Mouse (Mus musculus) heart, embryonic 14.5 days (tissue): ENCODE results near the gene Ipo7. TPM values are rescaled to one million over a fixed set of nuclear protein-coding genes. Genes with fewer than 3 reads are reported as not detected.
"Not testable (repeated sequence)": the region's sequence is repeated elsewhere in the genome, so short reads cannot be mapped to it uniquely, and the experiment has no call there.

Source experiments
- ATAC-seq: fragments of 200-750 bp; cut with Nextera tagmentation; 2 replicates; pipeline ENCODE4 v1.8.0; 2017; ENCODE audit warnings: low read depth, moderate TSS enrichment; ENCODE audit not compliant: insufficient number of reproducible peaks, insufficient read depth, low FRiP score
- H3K27ac ChIP-seq, 2 experiments: fragments of 200-500 bp in 1 of 2; fragments of 300-500 bp in 1 of 2; sonication (generic) in 1 of 2; replicated peaks in 1 of 2; 2 replicates each; pipeline ENCODE4 v1.5.1; 2012 to 2014; ENCODE audit warnings: low read depth in 2 of 2, low read length in 2 of 2, control low read depth in 1 of 2, mild to moderate bottlenecking in 1 of 2, mixed read lengths in 1 of 2; ENCODE audit not compliant: control insufficient read depth in 1 of 2, insufficient read depth in 1 of 2
- H3K27me3 ChIP-seq: fragments of 300-500 bp; sonication (generic); 2 replicates; pipeline ENCODE4 v1.6.1; 2014; ENCODE audit warnings: mild to moderate bottlenecking, low read length, control low read depth; ENCODE audit not compliant: control insufficient read depth, insufficient read depth
- H3K36me3 ChIP-seq: fragments of 300-500 bp; sonication (generic); 2 replicates; pipeline ENCODE4 v1.6.1; 2014; ENCODE audit warnings: mild to moderate bottlenecking, control low read depth, low read length, mixed read lengths; ENCODE audit not compliant: control insufficient read depth, insufficient read depth
- H3K4me1 ChIP-seq, 2 experiments: fragments of 200-500 bp in 1 of 2; fragments of 300-500 bp in 1 of 2; sonication (generic) in 1 of 2; 2 replicates each; pipeline ENCODE4 v1.6.1; 2012 to 2014; ENCODE audit warnings: low read length in 2 of 2, control low read depth in 1 of 2, mixed read lengths in 1 of 2; ENCODE audit not compliant: control insufficient read depth in 2 of 2, insufficient read depth in 2 of 2
- H3K4me2 ChIP-seq: fragments of 300-500 bp; sonication (generic); 2 replicates; pipeline ENCODE4 v1.6.1; 2014; ENCODE audit warnings: mild to moderate bottlenecking, low read length
- H3K4me3 ChIP-seq, 2 experiments: fragments of 200-500 bp in 1 of 2; fragments of 300-500 bp in 1 of 2; sonication (generic) in 1 of 2; 2 replicates each; pipeline ENCODE4 v1.5.1; 2012 to 2014; ENCODE audit warnings: low read length in 2 of 2, mild to moderate bottlenecking in 2 of 2, control low read depth in 1 of 2, low read depth in 1 of 2, moderate library complexity in 1 of 2; ENCODE audit not compliant: control insufficient read depth in 1 of 2, insufficient read depth in 1 of 2
- H3K9ac ChIP-seq: fragments of 300-500 bp; sonication (generic); 2 replicates; pipeline ENCODE4 v1.6.1; 2014; ENCODE audit warnings: mild to moderate bottlenecking, low read length
- H3K9me3 ChIP-seq: fragments of 300-500 bp; sonication (generic); 2 replicates; pipeline ENCODE4 v1.6.1; 2016; ENCODE audit warnings: low read length, control low read depth; ENCODE audit not compliant: control insufficient read depth
- WGBS: fragments of 180-500 bp; shearing (Covaris S2); extraction: QIAGEN DNeasy Blood & Tissue Kit; methylation state at CpG from one replicate; pipeline ENCODE4 v1.1.7; 2014; 5-methylcytosine and 5-hydroxymethylcytosine counted together
- polyA plus RNA-seq: library from polyadenylated mRNA; unstranded; fragments of >200 nt; fragmentation: Nextera tagmentation; extraction: Ambion mirVana; gene quantifications from 2 replicates; pipeline ENCODE4 v1.2.1, GENCODE M21; 2014

Gene Ipo7
- polyA plus RNA-seq, 1 experiment from 2014 or later = 14.6 TPM

DNA sequence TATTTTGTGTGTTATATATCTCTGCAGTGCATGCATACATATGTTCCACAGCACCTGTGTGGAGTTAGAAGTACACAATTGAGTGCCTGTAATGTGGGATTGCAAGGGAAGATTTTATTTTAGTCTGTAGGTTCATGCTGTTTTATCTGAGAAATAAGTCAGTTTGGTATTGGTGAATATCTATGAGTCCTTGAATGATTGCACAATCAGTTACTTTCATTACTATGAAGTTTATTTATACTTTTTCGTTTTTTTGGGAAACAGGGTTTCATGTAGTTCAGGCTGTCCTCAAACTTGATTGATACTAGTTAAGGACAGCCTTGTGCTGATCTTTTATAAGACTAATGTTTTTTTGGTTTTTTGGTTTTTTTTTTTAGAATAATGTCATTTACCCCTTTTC, 5.5 kb downstream of the Ipo7 start:
- 89% methylated on average over 1 of the region's 1 CpGs for WGBS
- Histone ChIP-seq H3K4me3 (no peak overlapping the region), H3K36me3 (peaks cover 5% of the 10 kb centered on the region; the same call in 1 of the 2 replicates), H3K27me3 (no peaks in the 10 kb centered on the region), H3K9me3 (peaks cover 5% of the 10 kb centered on the region; the same call in 1 of the 2 replicates), H3K9ac (no peak overlapping the region), H3K27ac (no peak overlapping the region), H3K4me1 (peaks cover 0 to 4% of the 10 kb centered on the region in 2 experiments; a peak in 1 of 4 replicates), H3K4me2 (no peak overlapping the region)
- ATAC-seq = no peak

DNA sequence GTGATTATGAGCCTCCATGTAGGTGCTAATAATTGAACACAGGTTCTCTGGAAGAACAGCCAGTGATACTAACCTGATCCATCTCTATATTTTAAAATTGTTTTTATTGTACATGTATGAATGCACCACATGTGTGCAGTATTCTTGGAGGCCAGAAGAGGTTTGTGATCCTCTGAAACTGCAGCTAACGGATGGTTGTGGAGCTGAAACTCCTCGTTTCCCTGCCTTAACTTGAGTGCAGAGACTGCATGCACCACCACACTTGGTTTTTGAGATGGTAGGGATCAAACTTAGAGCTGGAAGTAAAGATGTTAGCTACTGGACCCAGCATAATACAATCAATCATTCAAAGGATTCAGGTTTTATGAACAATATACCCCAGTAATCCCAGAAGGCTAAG, 8.5 kb downstream of the Ipo7 start:
- Histone ChIP-seq H3K27me3 (no peaks in the 10 kb centered on the region), H3K27ac (no peak overlapping the region), H3K4me3 (no peak overlapping the region), H3K4me2 (no peak overlapping the region), H3K4me1 (no peaks in the 10 kb centered on the region), H3K9ac (no peak overlapping the region), H3K36me3 (peaks cover 30% of the 10 kb centered on the region), H3K9me3 (peaks cover 5% of the 10 kb centered on the region; the same call in 1 of the 2 replicates)
- ATAC-seq = no peak
- 77% methylated on average over 2 of the region's 2 CpGs for WGBS

DNA sequence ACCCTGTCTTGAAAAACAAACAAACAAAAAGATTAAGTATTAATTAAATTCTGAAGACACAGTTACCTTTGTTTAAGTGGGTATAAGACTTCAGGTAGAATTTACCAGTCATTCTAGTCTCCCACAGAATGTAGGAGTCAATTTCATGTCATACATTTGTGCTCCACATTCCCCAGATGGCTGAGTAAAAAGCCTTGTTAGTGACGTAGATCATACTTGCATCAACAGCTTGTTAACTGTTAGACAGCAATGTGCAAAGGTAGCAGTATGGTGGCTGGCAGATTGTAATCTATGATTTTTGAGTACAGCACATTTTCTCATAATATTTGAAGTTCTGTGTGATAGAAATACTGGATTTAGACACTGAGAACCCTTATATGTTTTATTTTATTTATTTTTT, 10.8 kb downstream of the Ipo7 start:
- no peak overlapping the region for H3K4me2 ChIP-seq
- ATAC-seq = no peak
- no peak overlapping the region for H3K9ac ChIP-seq
- peaks cover 5% of the 10 kb centered on the region; the same call in 1 of the 2 replicates for H3K9me3 ChIP-seq
- H3K27me3 ChIP-seq = no peaks in the 10 kb centered on the region
- peaks cover 51% of the 10 kb centered on the region for H3K36me3 ChIP-seq
- H3K27ac ChIP-seq = no peak overlapping the region
- no peak overlapping the region for H3K4me3 ChIP-seq
- 66% methylated on average over 1 of the region's 1 CpGs for WGBS
- H3K4me1 ChIP-seq = no peaks in the 10 kb centered on the region

DNA sequence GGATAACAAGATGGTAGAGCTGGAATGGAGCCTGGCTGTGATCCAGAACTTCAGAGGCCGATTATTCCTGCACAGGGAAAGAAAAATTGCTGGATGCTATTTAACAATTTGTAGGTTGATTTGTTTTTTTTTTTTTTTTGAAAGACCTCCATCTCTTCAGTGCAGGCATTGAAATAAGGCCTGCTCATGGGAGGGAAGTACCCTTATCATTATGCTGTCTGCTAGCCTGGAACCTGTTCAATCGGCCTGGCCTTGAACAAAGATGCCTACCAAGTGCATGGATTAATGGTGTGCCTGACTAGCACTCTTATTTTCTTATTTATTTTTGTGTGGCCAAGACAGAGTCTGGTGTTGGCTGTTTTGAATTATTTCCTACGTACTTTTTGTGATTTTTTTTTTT, 12.3 kb downstream of the Ipo7 start:
- no peak overlapping the region for H3K4me2 ChIP-seq
- H3K27me3 ChIP-seq = no peaks in the 10 kb centered on the region
- 77% methylated on average over 3 of the region's 3 CpGs for WGBS
- no peak overlapping the region for H3K9ac ChIP-seq
- H3K4me1 ChIP-seq = no peaks in the 10 kb centered on the region
- no peaks in the 10 kb centered on the region for H3K9me3 ChIP-seq
- no peak overlapping the region for H3K4me3 ChIP-seq
- H3K36me3 ChIP-seq = peaks cover 65% of the 10 kb centered on the region
- ATAC-seq = no peak
- H3K27ac ChIP-seq = no peak overlapping the region

DNA sequence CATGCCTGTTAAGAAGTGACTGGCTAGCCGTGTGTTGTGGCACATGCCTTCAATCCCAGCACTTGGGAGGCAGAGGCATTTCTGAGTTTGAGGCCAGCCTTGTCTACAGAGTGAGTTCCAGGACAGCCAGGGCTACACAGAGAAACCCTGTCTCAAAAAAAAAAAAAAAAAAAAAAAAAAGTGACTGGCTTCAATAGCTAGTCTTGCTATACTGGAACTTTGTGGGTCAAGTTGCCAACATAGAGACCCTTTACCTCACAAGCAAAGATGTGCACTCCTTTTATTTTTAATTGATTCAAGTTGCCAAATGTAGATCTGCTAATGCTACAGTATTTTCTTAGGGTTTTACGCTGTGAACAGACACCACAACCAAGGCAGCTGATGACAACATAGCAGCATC, 39.6 kb downstream of the Ipo7 start:
- not testable (repeated sequence) for H3K9ac ChIP-seq, H3K9me3 ChIP-seq, H3K27me3 ChIP-seq, H3K4me2 ChIP-seq, H3K4me3 ChIP-seq, ATAC-seq, H3K27ac ChIP-seq, H3K4me1 ChIP-seq
- peaks cover 61% of the 10 kb centered on the region for H3K36me3 ChIP-seq
- WGBS = 93% methylated on average over 2 of the region's 2 CpGs

DNA sequence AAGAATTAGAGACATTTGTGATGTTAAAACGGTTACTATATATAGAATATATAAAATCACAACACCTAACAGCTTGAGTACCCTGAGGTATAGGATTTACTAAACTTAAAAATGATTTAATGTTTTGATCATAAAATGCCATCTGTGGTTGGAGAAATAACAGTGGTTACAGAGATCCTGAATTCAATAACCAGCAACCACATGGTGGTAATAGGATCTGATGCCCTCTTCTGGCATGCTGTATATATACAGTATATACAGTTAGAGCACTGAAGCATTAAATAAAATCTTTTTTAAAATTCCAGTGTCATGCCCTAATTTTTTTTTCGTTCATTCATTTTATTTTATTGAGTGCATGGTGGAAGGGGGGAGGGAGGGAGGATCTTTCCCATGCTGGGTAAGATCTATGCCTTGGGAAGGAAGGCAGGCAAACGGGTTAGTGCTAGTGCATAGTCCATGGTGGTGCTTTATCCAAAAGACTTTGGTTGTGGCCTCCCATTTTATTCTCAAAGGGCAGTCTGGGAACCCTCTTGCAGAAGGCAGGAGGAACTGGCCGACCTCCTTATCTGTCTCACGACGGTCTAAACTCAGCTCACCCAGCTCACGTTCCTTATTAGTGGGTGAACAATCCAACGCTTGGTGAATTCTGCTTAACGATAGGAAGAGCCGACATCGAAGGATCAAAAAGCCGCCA, 41.2 kb downstream of the Ipo7 start:
- Histone ChIP-seq H3K36me3 (peaks cover 46% of the 10 kb centered on the region), H3K4me2 (peak overlapping the region; percentile 75; the same call in 1 of the 2 replicates), H3K27ac (peak overlapping the region in 1 of 2 experiments; percentile 99; a peak in 1 of 4 replicates), H3K4me1 (peaks cover 0 to 9% of the 10 kb centered on the region in 2 experiments; a peak in 2 of 4 replicates), H3K9me3 (no peaks in the 10 kb centered on the region), H3K4me3 (no peak overlapping the region), H3K9ac (no peak overlapping the region), H3K27me3 (no peaks in the 10 kb centered on the region)
- no peak for ATAC-seq
- WGBS = 75% methylated on average over 12 of the region's 12 CpGs

DNA sequence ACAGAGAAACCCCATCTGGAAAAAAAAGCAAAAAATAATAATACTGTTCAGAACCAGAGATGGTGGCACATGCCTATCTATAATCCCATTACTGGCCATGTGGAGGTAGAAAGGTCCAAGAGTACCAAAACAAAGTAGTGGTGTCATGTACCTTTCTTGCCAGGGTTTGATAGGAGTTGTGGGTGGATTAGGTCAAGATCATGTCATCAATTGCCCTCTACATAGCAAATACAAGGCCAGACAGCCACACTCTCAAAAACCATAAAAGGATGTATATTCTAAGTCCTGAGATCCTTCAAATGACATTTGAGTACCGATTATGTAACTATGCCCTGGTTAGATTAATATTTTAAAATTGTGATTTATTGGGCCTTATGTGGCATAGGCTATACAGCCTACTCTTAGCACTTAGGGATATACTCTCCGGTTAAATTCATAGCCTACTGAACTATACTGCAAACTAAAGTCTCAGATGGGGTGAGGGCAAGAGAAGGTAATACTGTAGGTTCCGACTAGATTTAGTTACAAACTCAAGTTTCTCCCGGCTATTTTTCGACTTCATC, 42.1 kb downstream of the Ipo7 start:
- peak overlapping the region; percentile 98 for H3K9ac ChIP-seq
- peak overlapping the region; percentile 99 to 100 for H3K27ac ChIP-seq
- peaks cover 37% of the 10 kb centered on the region for H3K36me3 ChIP-seq
- no peak for ATAC-seq
- H3K9me3 ChIP-seq = no peaks in the 10 kb centered on the region
- H3K4me2 ChIP-seq = peak overlapping the region; percentile 75
- 17% methylated on average over 5 of the region's 5 CpGs for WGBS
- H3K4me3 ChIP-seq = peak overlapping the region; percentile 74 to 97; a peak in 3 of 4 replicates
- H3K27me3 ChIP-seq = no peaks in the 10 kb centered on the region
- H3K4me1 ChIP-seq = peaks cover 0 to 9% of the 10 kb centered on the region in 2 experiments; a peak in 2 of 4 replicates
